Mouse (Mus musculus) lung, postnatal 14 days (tissue): ENCODE results near the gene Pax4.

ENCODE experiments used
- DNase-seq: peaks from one replicate; pipeline ENCODE4 v3.0.0; 2021

Gene Pax4

DNA sequence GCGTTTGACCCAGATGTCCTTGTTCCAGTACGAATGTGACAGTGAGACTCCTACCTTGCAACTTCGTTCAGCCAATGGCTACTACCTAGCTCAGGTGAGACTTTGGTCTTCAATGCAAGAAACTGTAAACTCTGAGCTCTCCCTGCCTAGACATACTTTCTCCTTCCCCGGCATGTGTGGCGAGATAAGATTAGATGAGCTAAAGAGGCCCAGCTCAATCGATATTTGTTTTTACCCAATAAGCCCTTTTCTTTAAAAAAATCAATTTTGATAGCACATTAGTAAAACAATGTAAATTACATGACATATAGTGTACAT, 17.7 kb downstream of the Pax4 start:
- no peak for DNase-seq

DNA sequence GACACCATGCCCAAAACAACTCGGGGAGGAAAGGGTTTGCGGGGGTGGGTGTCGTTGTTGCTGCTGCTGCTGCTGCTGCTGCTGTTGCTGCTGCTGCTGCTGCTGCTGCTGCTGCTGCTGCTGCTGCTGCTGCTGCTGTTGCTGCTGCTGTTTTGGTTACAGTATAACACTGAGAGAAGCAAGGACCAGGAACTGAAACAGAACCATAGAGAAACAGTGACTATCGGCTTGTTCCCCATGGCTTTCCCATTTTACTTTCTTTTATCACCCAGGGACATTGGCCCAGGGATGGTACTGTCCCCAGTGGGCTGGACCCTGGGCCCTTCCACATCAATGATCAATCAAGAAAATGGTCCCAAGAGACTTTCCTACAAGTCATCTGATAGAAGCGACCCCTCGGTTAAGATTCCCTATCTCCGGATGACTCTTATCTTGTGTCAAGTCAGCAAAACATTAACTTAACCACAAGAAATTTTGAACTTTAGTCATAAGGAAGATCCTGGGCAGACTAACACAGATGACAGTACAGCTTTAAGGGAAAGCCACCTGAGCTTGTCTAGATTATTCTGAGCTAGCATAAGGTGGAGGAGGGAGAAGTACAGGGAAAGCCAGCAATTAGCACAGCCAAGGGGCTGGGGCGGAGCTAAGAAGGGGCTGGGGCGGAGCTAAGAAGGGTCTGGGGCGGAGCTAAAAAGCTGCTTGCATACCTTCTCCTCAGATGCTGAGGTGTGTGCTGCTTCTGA, 18.2 kb downstream of the Pax4 start:
- DNase-seq, result peak; percentile 50

DNA sequence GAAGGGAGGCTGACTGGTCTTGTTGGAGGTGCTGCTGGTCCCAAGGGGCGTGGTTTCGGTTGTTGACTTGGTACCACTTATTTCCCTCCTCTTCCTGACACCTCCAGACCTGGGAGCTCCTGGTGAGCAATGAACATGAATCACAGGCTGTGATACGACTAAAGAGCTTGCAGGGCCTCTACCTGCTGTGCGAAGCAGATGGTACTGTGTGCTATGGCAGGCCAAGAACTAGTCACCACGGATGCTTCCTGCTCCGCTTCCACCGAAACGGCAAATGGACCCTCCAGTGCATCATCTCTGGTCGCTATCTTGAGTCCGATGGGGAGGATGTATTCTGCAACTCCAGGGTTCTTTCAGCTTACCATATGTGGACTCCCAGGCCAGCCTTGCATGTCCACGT, 19.3 kb downstream of the Pax4 start:
- DNase-seq, result no peak

DNA sequence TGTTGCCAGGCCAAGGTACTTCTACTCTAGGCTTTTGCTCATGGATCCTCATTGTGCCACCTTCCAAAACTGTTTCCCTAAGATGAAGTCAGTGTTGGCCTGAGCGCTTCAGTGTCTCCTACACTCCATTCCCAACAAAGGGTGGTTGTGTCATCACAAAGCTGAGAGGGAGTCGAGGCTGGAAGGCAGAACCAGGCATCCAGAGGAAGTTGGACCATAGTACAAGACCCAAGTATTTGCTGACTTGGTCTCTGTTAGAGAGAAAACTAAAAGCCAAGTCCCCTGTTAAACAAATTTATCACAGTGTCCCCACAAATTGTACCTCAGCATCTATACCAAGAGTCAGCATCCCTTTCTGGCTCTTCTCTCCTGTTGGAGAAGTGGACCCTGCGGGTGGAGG, 20.9 kb downstream of the Pax4 start, which contains the start of gene Gcc1:
TSS of gene Gcc1 (minus strand) at position 101 of the 400 bp plus-strand sequence.
- no peak for DNase-seq

DNA sequence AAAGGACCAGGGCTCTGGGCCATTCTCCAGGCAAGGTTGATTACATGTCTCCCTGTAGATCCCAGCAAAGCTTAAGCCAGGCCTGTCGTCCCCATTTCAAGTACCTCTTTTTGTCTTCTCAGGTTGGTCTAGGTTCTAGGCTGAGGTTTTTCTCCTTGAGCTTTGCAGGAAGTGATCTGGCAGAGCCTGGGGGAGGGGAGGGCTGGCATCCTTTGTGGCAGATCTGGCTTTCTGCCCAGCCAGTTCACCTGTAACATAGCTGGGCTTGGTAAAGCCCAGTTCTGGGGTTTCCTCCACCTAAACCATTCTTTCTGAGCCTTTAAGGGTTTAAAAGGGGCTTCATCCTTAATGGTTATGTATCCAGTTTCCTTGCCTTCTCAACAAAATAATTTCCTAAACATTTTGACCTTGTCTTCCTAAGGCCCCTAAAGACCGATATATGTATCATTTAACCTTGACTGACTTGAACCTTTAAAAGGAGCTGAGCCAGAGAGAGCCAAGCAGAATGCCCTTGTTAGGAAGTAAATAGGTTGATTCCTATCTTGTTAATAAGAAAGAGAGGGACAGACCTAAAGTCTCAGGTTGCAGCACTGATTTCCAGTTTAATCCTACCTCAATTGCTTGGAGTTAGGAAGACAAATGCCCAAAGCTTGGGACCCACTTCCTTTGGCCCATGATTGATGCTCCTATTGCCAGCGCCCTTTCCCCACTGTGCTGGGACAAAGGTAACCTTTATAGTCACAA, 21.9 kb downstream of the Pax4 start, which contains the start of gene Fscn3:
TSS of gene Fscn3 (plus strand) at position 694 of the 744 bp plus-strand sequence.
- DNase-seq, result peak; percentile 24

DNA sequence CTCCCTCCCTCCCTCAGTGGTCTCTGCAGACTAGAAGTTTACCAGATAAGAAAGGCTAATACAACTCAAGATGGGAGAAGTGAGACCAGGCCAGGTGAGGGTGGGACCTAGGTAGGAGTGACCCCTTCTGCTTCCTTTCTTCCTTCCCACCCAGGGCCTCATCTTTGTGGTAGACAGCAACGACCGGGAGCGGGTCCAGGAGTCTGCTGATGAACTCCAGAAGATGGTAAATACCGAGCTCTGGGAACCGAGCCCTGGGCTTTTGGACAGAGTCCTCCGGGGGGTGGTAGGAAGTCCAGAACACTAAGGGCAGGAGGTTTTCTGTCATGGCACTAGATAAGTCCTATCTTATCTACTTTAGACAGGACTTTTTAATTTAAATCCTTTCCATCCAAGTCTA, 24.1 kb downstream of the Pax4 start:
- DNase-seq, result no peak

DNA sequence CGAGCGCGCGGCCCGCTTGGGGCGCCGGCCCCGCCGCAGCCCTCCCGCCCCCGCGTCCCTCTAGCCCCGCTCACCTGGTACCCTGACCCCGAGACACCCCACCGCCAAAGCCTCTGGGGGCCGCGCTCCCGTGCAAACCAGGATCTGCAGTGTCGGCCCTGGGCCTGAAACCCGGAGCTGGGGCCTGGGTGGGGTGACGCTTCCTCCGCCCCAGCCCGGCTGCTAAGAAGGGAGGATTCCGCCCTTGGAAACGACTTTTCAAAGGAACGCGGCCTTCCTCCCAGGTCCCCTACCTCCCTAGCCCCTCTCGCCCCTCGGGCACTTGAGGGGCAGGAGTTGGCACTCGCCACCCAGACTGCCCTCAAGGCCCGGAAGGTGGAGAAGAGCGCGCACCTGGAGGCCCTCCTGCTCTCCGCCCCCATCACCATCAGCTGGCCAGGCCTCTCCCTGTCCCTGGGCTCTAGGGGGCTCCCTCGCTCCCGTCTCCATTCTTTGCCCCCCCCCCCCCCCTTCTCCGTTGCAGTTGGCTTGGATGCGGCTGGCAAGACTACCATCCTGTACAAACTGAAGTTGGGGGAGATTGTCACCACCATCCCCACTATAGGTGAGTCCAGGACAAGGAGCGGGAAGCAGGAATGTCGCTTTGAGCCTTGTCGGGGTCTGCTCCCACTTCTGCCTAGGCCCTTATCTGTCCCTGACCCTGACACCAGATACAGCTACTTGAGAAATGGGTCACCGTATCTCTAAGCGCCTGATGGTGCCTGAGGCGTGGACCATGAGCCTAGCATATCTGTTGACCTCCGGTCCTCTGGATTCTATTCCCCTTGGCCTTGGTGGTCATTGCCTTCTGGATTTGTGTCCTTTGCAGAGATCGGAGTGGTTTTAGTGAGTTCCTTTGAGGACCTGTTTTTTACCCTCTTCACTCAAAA, 25.1 kb downstream of the Pax4 start:
- DNase-seq, result peak; percentile 58

DNA sequence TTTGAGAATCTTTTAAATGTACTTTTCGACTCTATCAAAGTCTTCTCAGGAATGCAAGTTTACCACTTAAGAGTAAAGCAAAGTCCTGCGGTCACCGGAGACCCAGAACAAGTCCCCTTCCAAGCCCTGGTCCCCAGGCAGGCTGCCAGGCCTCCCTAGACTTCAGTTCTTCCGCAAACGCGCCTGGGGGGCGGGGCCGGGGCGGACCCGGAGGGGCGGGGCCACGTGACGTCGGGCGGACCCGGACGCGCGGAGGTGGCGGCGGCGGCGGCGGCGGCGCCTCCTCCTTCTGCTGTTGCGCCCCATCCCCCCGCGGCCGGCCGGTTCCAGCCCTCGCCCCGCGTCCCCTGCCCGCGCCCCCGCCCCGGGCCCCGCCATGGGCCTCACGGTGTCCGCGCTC, 25.8 kb downstream of the Pax4 start, which contains the start of gene Arf5:
TSS of gene Arf5 (plus strand) at position 248 of the 400 bp plus-strand sequence.
- peak; percentile 98 for DNase-seq

DNA sequence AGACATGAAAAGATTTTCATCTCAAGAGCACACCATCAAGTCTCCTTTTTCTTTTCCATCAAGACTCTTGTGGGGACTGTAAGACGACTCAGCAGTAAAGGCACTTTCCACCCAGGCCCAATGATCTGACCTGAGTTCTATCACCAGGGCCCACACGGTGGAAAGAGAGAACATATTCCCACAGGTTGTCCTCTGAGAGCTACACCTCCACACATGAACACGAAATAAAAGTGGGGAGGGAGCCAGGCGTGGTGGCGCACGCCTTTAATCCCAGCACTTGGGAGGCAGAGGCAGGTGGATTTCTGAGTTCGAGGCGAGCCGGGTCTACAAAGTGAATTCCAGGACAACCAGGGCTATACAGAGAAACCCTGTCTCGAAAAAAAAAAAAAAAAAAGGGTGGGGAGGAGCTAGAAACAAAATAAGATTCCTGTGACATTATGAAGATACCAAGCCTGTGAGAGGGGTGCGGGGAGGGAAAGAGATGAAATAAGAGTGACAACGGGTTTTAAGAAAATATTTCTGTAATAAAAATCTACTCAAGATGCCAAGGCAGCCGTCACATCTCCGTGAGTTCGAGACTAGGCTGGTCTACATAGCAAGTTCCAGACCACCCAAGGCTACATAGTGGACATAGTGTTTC, 26.4 kb downstream of the Pax4 start:
- DNase-seq, result no peak

DNA sequence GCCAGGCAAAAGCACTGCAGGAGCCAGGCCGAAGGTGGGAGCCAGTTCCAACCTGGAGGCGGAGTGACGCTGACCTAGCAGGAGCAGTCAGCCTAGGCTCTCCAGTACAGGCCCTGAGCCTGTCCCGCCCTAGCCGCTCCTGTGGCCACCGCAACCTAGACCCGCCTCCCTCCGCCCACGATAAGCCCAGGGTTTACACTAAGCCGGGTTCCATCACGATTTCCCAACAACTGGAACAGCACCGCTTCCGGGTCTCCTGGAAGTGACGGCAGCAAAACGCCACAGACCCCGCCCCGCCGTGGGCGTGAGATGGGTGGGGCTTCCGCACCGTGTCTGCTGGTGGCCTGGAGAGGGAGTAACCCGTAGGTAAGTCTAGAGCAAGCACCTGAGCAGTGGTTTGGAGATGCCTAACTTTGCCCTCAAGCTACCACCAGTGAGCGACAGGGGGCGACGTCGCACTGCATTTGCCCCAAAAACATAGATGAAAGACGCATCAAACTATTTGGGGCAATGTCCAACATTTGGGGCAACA, 27.6 kb downstream of the Pax4 start:
- DNase-seq, result peak; percentile 97

DNA sequence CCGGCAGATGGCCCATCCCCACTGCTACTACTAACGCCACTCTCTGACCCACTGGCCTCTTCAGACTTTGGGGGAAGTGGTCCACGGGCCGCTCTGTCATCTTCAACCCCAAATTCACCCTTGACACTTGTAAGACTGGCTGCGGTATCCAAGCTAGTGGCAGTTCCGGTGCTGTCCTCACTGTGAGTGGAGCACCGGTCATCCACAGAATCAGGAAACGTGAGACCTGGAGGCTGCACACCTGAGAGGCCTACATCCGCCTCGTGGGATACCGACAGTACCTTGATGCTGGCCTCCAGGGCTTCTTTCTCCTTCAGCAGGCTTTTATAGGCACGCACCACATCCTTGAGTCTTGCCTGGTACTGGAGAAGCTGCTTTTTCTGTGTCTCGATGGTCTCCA, 28.3 kb downstream of the Pax4 start:
- no peak for DNase-seq

DNA sequence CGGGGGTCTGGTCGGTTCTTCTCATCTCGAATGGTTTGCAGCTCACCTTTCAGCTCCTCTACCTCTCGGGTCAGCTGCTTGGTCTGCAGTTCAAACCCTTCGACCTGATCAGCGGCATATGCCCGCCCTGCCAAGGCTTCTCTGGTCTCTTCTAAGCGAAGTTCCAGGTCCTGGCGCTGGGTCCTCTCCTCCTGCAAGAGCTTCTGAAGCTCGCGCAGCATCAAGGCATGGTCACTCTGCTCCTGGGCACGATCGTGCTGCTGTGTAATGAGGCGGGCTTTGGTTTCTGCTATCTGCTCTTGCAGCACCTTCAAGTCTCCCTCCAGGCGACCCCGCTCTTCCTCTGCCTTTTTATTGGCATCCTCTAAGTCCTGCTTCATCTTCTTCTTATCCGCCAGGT, 28.8 kb downstream of the Pax4 start:
- no peak for DNase-seq

DNA sequence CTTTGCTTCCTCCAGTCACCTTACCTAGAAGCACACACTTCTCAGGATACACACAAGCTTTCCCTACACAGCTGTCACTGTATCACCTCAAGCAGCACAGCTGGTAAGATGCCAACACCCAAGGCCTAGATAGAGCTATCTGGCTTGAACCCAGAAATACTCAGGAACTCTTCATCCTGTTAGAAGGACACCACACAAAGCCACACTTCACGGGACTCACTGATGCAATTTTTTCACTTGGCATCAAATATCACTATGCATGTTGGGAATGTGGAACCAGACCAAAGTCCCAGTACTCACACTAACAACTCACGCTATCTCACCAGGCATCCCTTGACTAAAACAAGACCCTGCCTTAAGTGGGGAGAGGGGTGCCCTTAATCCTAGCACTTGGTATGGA, 29.5 kb downstream of the Pax4 start:
- DNase-seq, result no peak

DNA sequence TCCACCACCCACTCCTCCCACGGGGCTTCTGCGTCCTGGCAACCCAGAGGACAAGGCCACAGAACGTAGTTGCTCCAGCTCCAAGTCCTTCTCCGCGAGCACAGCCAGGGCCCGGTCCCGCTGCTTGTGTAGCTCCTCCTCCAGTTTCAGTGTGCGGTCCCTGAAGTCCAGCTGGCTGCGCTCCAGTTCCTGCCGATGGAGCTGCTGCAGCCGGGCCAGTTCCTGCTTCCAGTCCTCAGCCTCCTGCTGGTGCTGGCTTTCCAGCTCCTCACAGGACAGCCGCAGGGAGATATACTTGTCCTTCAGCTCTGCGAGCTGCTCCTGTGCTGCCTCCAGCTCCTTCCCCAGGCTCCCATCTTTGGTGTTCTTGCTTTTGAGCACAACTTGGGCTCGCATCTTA, 30.7 kb downstream of the Pax4 start:
- DNase-seq, result peak; percentile 73

DNA sequence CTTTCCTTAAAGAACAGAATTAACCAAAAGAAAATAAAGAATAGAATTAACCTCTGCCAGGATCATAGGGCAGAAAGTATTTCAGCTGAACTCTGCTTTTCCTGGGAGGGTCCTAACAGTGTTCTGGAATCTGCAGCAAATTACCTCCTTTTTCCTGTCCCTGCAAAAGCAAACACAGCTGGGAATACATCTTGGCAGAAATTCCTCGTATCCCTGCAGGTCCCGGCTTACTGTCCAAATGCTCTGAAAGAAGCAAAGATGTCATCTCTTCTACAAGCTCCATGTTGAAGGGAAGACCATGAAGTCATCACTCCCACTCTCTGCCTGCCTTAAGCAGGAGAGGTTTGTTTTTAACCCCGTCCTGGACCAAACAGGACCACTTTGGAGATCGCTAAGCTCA, 32.2 kb downstream of the Pax4 start:
- no peak for DNase-seq

DNA sequence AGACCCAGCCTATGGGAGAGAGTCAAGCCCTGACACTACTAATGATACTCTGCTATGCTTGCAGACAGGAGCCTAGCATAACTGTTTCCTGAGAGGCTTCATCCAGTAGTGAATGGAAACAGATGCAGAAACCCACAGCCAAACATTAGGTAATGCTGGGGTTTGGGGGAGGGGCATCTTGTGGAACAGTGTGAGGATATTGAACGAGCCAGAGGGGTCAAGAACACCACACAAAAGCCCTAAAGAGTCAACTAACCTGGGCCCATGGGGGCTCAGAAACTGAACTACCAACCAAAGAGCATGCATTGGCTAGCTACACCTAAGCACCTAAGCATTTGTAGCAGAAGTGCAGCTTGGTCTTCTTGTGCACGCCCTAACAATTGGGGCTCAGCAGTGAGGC, 37.9 kb downstream of the Pax4 start:
- DNase-seq, result no peak

DNA sequence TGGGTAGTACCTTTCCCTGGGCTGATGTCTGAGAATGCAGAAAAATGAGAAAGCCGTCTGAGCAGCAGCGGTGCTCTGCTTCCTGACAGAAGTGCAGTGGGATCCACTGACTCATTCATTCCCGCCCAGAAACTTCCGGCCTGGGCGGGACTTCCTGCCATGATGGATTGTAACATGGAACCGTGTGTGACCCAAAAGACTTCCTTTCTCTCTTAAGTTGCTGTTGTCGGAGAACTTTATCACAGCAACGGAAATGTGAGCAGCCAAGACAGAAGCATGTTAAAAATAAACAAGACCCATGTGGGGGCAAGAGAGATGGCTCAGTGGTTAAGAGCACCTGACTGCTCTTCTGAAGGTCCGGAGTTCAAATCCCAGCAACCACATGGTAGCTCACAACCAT, 39.1 kb downstream of the Pax4 start:
- DNase-seq, result peak; percentile 27

DNA sequence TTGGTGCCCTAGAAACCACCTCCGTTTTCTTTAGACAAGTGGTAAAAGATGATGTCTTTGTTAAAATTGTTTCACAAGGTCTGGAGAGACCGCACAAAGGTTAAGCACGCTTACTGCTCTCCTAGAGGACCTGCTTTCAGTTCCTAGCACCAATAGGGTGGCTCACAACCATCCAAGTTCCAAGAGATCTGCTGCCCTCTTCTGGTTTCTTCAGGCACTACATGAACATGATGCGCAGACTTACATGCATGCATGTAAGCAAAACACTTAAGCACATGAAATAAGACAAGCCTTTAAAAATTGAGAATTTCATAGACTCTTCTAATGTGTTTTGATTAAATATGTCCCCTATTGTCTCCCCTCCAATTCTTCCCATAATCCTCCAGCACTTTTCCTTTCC, 49.4 kb downstream of the Pax4 start:
- no peak for DNase-seq

DNA sequence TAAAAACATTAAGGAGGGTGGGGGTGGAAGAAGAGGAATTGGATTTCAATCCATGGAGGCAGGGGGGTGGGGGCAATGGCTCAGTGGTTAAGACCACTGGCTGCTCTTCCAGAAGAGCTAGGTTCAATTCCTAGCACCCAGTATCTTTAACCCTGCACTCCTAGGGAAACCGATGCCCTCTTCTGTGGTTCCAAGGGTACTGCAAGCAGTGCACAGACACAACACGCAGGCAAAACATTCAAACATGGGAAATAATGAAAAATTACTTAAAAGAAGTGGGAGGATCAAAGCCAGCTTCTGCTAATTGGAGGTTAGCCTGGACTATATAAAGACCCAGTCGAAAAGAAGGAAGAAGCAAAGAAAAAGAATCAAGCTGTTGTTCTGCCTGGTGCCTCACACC, 50.4 kb downstream of the Pax4 start:
- no peak for DNase-seq

DNA sequence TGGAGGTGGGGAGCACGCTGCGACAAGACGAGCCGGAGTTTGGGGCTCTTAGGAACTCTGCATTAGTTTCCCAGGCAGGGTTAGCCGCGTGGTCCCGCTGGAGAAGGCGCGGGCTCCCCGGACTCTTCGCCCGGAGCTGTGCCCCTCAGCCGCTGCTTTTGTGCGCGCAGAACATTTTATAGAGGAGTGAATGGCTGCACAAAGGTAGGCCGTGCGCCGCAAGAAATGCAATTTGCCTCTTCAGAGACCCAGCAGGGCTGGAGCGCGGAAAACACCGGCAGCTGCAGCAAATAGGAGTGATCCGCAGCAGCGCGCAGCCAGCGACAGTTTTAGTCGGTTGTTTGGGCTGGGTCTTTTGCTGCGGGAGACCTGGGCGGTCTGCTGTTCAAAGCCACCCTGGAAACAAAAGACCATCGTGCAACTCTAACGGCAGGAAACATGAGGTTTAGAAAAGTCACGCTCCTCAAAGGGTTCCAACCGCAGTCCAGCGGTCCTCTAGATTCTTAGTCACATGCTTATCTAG, 51.4 kb downstream of the Pax4 start, which contains the start of gene Zfp800:
TSS of gene Zfp800 (minus strand) at position 325 of the 523 bp plus-strand sequence.
- DNase-seq, result no peak

DNA sequence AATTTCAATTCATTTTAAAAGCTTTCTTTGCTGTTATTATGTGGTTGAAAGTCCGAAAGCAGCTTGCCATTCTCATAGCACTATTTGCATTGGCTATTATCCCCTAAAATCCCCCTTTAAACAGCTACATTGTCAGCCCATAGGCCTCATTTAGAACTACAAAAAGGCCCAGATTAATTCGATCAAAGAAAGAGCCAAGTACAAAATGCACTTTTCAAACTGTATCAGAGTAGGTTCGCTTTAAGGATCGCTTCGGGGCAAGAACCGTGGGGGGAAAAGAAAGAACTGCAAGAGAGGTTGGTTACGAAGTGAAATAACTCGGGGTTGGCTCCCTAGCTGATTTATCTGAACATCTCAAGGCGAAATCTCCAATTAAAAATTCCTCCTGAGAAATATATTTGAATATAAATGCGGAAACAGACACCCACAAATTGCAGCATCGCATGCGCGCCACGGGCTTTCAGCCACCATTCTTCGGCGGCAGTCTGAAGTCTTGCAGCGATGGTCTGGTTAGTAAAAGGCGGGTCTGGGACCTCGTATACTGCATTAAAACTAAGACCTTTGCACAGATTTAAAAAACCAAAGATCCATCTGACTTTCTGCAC, 52.2 kb downstream of the Pax4 start:
- DNase-seq, result no peak
